Mouse (Mus musculus) brain, embryonic 14.5 days (tissue): ENCODE data around the gene Arid3b.

Source experiments
- CTCF ChIP-seq: fragments of 200-500 bp; IDR thresholded peaks from 2 replicates; pipeline ENCODE4 v1.5.1; 2012; ENCODE audit warnings: inconsistent platforms, mild to moderate bottlenecking, moderate library complexity, borderline replicate concordance; ENCODE audit not compliant: insufficient read depth, insufficient read length; ENCODE audit errors: extremely low read depth
- POLR2A ChIP-seq: fragments of 200-500 bp; IDR thresholded peaks from 2 replicates; pipeline ENCODE4 v1.6.1; 2012; ENCODE audit warnings: mild to moderate bottlenecking, inconsistent platforms, borderline replicate concordance; ENCODE audit not compliant: poor library complexity, insufficient read depth, insufficient read length, severe bottlenecking; ENCODE audit errors: extremely low read depth

GRCm38 (mm10) chr9:57775026-57775425, 61.6 kb downstream of the Arid3b start:
- TF ChIP-seq CTCF = no peak
- TF ChIP-seq POLR2A = no peak
